Mouse (Mus musculus): ENCODE measurements around the gene Jmjd8.

The Jmjd8 gene

GRCm38 (mm10) chr17:25832436-25833290 lies 4.0 kb downstream of the Jmjd8 start:
- DNase-seq (ENCODE audit: low read depth, low spot score), result peak; percentile 97

- DNase-seq (ENCODE audit: low read depth, low spot score), result no peak
Observed at GRCm38 (mm10) chr17:25833291-25833663, 4.6 kb downstream of the Jmjd8 start, which contains the start of gene Stub1. Gene Stub1 (minus strand): TSS chr17:25833404.

GRCm38 (mm10) chr17:25833961-25834594 lies 5.4 kb downstream of the Jmjd8 start:
- no peak for DNase-seq (ENCODE audit: low read depth, low spot score)

- no peak for DNase-seq (ENCODE audit: low read depth, low spot score)
Observed at GRCm38 (mm10) chr17:25834595-25835222, 6.0 kb downstream of the Jmjd8 start.

- DNase-seq (ENCODE audit: low read depth, low spot score), result no peak
Observed at GRCm38 (mm10) chr17:25835301-25835700, 6.6 kb downstream of the Jmjd8 start.

GRCm38 (mm10) chr17:25835816-25836215 lies 7.1 kb downstream of the Jmjd8 start:
- no peak for DNase-seq (ENCODE audit: low read depth, low spot score)

GRCm38 (mm10) chr17:25836397-25837075 lies 7.9 kb downstream of the Jmjd8 start:
- DNase-seq (ENCODE audit: low read depth, low spot score), result no peak

GRCm38 (mm10) chr17:25837076-25837410 lies 8.4 kb downstream of the Jmjd8 start, which contains the start of gene Rhbdl1:
Gene Rhbdl1 (minus strand): TSS chr17:25837295.
- DNase-seq (ENCODE audit: low read depth, low spot score), result no peak

GRCm38 (mm10) chr17:25837533-25837932 lies 8.9 kb downstream of the Jmjd8 start:
- no peak for DNase-seq (ENCODE audit: low read depth, low spot score)

GRCm38 (mm10) chr17:25838904-25839303 lies 10.2 kb downstream of the Jmjd8 start:
- DNase-seq (ENCODE audit: low read depth, low spot score), result no peak

GRCm38 (mm10) chr17:25839455-25840235 lies 11.0 kb downstream of the Jmjd8 start:
- no peak for DNase-seq (ENCODE audit: low read depth, low spot score)

GRCm38 (mm10) chr17:25840519-25840918 lies 11.9 kb downstream of the Jmjd8 start:
- no peak for DNase-seq (ENCODE audit: low read depth, low spot score)

GRCm38 (mm10) chr17:25841117-25841880 lies 12.6 kb downstream of the Jmjd8 start, which contains the start of gene Gm20683:
Gene Gm20683 (minus strand): TSS chr17:25841763.
- DNase-seq (ENCODE audit: low read depth, low spot score), result no peak

- no peak for DNase-seq (ENCODE audit: low read depth, low spot score)
Observed at GRCm38 (mm10) chr17:25842509-25842908, 13.8 kb downstream of the Jmjd8 start.

GRCm38 (mm10) chr17:25843122-25843521 lies 14.5 kb downstream of the Jmjd8 start:
- no peak for DNase-seq (ENCODE audit: low read depth, low spot score)

GRCm38 (mm10) chr17:25843636-25844395 lies 15.1 kb downstream of the Jmjd8 start:
- no peak for DNase-seq (ENCODE audit: low read depth, low spot score)

- peak; percentile 86 for DNase-seq (ENCODE audit: low read depth, low spot score)
Observed at GRCm38 (mm10) chr17:25844396-25844901, 15.8 kb downstream of the Jmjd8 start, which contains the start of gene Rhot2. Gene Rhot2 (minus strand): TSS chr17:25844851.

- no peak for DNase-seq (ENCODE audit: low read depth, low spot score)
Observed at GRCm38 (mm10) chr17:25860229-25860628, 31.6 kb downstream of the Jmjd8 start.

Data from retina, adult 2 months (tissue).